Mouse (Mus musculus) limb, embryonic 15.5 days (tissue): ENCODE results near the gene Znrf1. TPM values are rescaled to one million over a fixed set of nuclear protein-coding genes. Genes with fewer than 3 reads are reported as not detected.

Source experiments
- ATAC-seq: fragments of 200-750 bp; cut with Nextera tagmentation; 2 replicates; pipeline ENCODE4 v1.8.0; 2017; ENCODE audit warnings: low read depth, moderate TSS enrichment; ENCODE audit not compliant: insufficient number of reproducible peaks, low FRiP score, low TSS enrichment
- H3K27ac ChIP-seq: fragments of 300-500 bp; sonication (generic); 2 replicates; pipeline ENCODE4 v1.5.1; 2015; ENCODE audit warnings: moderate library complexity, mild to moderate bottlenecking, inconsistent platforms
- H3K27me3 ChIP-seq: fragments of 300-500 bp; sonication (generic); 2 replicates; pipeline ENCODE4 v1.6.1; 2015; ENCODE audit warnings: inconsistent platforms
- H3K36me3 ChIP-seq: fragments of 300-500 bp; sonication (generic); 2 replicates; pipeline ENCODE4 v1.6.1; 2015; ENCODE audit warnings: inconsistent platforms
- H3K4me1 ChIP-seq: fragments of 300-500 bp; sonication (generic); 2 replicates; pipeline ENCODE4 v1.6.1; 2015; ENCODE audit warnings: inconsistent platforms
- H3K4me2 ChIP-seq: fragments of 300-500 bp; sonication (generic); 2 replicates; pipeline ENCODE4 v1.6.1; 2015; ENCODE audit warnings: mild to moderate bottlenecking, inconsistent platforms
- H3K4me3 ChIP-seq: fragments of 300-500 bp; sonication (generic); 2 replicates; pipeline ENCODE4 v1.5.1; 2015; ENCODE audit warnings: mild to moderate bottlenecking, inconsistent platforms
- H3K9ac ChIP-seq: fragments of 300-500 bp; sonication (generic); 2 replicates; pipeline ENCODE4 v1.6.1; 2015; ENCODE audit warnings: inconsistent platforms
- H3K9me3 ChIP-seq: fragments of 300-500 bp; sonication (generic); 2 replicates; pipeline ENCODE4 v1.6.1; 2016; ENCODE audit warnings: inconsistent platforms
- WGBS: fragments of 180-500 bp; shearing (Covaris S2); methylation state at CpG from one replicate; pipeline ENCODE4 v1.1.7; 2015; 5-methylcytosine and 5-hydroxymethylcytosine counted together
- polyA plus RNA-seq: library from polyadenylated mRNA; unstranded; fragments of >200 nt; fragmentation: Nextera tagmentation; extraction: Ambion mirVana; gene quantifications from 2 replicates; pipeline ENCODE4 v1.2.1, GENCODE M21; 2015

The Znrf1 gene
- polyA plus RNA-seq, 1 experiment from 2014 or later, result 28.4 TPM

GRCm38 (mm10) chr8:111573583-111573982 is 37.7 kb downstream of the Znrf1 start:
- no peaks in the 10 kb centered on the region for H3K36me3 ChIP-seq
- H3K9ac ChIP-seq, result no peak overlapping the region
- no peak for ATAC-seq
- no peak overlapping the region for H3K27ac ChIP-seq
- no peak overlapping the region for H3K4me2 ChIP-seq
- H3K4me1 ChIP-seq, result peaks cover 15% of the 10 kb centered on the region; the same call in 1 of the 2 replicates
- no peaks in the 10 kb centered on the region for H3K27me3 ChIP-seq
- 47% methylated on average over 8 of the region's 8 CpGs for WGBS
- no peak overlapping the region for H3K4me3 ChIP-seq
- no peaks in the 10 kb centered on the region for H3K9me3 ChIP-seq

DNA sequence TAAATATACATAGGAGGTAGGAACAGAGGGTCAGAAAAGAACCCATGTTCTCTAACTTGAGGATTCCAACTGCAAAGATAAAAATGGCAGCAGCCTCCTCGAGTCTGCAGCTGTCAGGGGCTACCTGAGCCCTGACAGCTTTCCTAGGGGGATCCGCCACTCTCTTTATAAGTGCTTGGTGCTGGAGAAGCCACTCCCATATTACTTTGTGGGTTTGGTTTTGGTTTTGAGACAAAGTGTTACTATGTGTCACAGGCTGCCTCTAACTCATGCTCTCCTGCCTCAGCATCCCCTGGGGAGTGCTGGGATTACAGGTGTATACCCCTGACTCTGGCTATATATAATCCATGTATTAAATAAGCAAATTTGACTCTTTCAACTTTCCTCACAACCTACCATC is 38.1 kb downstream of the Znrf1 start:
- no peak overlapping the region for H3K4me2 ChIP-seq
- no peak overlapping the region for H3K4me3 ChIP-seq
- no peak for ATAC-seq
- no peak overlapping the region for H3K9ac ChIP-seq
- no peak overlapping the region for H3K27ac ChIP-seq
- H3K36me3 ChIP-seq, result no peaks in the 10 kb centered on the region
- H3K27me3 ChIP-seq, result no peaks in the 10 kb centered on the region
- no peaks in the 10 kb centered on the region for H3K9me3 ChIP-seq
- H3K4me1 ChIP-seq, result peaks cover 15% of the 10 kb centered on the region; the same call in 1 of the 2 replicates
- 72% methylated on average over 2 of the region's 2 CpGs for WGBS

DNA sequence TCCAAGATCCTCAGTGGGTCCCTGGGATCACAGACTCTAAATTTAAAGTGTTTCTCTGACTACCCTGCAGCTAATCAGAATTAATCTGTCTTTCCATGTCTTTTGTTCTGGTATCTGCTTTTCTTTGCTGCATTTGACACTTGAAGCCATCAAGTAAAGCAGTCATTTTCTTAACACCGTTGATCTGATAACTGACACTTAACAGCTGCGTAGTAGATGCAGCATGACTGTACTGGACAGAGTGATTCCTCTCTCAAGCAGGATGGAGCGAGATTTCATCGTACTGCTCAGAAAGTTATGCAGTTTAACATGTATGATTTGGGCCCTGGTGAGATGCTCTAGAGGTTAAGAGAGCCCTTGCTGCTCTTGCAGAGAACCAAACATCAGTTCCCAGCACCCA is 39.6 kb downstream of the Znrf1 start:
- no peak overlapping the region for H3K27ac ChIP-seq
- WGBS, result 94% methylated on average over 4 of the region's 4 CpGs
- H3K27me3 ChIP-seq, result no peaks in the 10 kb centered on the region
- H3K4me3 ChIP-seq, result no peak overlapping the region
- no peaks in the 10 kb centered on the region for H3K9me3 ChIP-seq
- no peak for ATAC-seq
- no peak overlapping the region for H3K4me2 ChIP-seq
- H3K4me1 ChIP-seq, result peaks cover 15% of the 10 kb centered on the region; the same call in 1 of the 2 replicates
- no peaks in the 10 kb centered on the region for H3K36me3 ChIP-seq
- no peak overlapping the region for H3K9ac ChIP-seq

GRCm38 (mm10) chr8:111576501-111576900 is 40.6 kb downstream of the Znrf1 start:
- Histone ChIP-seq H3K4me2 (no peak overlapping the region), H3K9me3 (no peaks in the 10 kb centered on the region), H3K9ac (no peak overlapping the region), H3K36me3 (no peaks in the 10 kb centered on the region), H3K4me3 (no peak overlapping the region), H3K27ac (no peak overlapping the region), H3K4me1 (peaks cover 15% of the 10 kb centered on the region; the same call in 1 of the 2 replicates), H3K27me3 (no peaks in the 10 kb centered on the region)
- ATAC-seq, result no peak

GRCm38 (mm10) chr8:111577880-111578533 is 42.1 kb downstream of the Znrf1 start:
- ATAC-seq, result no peak
- WGBS, result 85% methylated on average over 9 of the region's 9 CpGs

DNA sequence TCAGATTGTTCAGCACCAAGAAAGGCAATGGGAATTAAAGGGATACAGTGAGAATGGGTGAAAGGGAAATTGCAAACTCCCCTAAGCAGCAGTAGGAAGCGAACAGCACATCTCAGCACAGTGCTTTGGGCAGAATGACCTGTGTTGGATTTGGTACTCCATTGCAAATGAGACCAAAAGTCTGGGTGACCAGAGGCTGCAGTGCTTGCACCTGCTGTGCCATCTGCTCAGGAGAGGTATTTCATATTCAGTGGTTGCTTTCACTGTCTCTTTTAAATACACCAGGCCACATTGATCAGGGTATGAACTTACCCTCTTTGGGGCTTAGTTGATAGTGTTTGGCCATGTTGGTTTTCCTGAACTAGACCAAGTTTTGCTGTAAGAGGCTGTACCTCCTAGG is 43.4 kb downstream of the Znrf1 start:
- Histone ChIP-seq H3K36me3 (no peaks in the 10 kb centered on the region), H3K27ac (no peak overlapping the region), H3K27me3 (no peaks in the 10 kb centered on the region), H3K9ac (no peak overlapping the region), H3K4me3 (no peak overlapping the region), H3K4me1 (no peaks in the 10 kb centered on the region), H3K9me3 (no peaks in the 10 kb centered on the region), H3K4me2 (no peak overlapping the region)
- 93% methylated on average over 1 of the region's 1 CpGs for WGBS
- ATAC-seq, result no peak

More at GRCm38 (mm10) chr8:111577880-111578533, 42.1 kb downstream of the Znrf1 start:
- no peaks in the 10 kb centered on the region for H3K9me3 ChIP-seq
- no peak overlapping the region for H3K4me3 ChIP-seq
- H3K27me3 ChIP-seq, result no peaks in the 10 kb centered on the region
- H3K27ac ChIP-seq, result no peak overlapping the region
- H3K4me1 ChIP-seq, result peaks cover 9% of the 10 kb centered on the region; the same call in 1 of the 2 replicates
- H3K36me3 ChIP-seq, result no peaks in the 10 kb centered on the region
- no peak overlapping the region for H3K9ac ChIP-seq
- no peak overlapping the region for H3K4me2 ChIP-seq

DNA sequence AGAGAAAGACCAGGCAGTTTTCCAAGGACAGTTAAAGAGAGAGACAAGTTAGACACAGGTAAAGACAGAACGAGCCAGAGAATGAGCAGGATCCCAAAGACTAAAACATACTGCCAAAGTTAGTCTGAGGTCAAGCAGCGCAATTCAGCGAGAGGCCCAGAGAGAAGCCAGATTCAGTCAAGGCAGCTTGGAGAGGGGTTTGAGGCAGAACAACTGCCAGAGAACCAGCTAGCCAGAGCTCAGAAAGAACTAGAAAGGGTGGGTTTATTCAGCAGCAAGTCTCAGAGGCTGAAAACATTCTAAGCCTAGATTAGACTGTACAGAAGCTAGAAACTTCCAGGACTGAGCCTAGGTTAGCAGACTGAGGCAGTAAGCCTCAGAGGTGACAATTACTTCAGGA is 44.4 kb downstream of the Znrf1 start:
- WGBS, result 90% methylated on average over 3 of the region's 3 CpGs
- Histone ChIP-seq H3K27ac (no peak overlapping the region), H3K36me3 (no peaks in the 10 kb centered on the region), H3K4me3 (no peak overlapping the region), H3K9ac (no peak overlapping the region), H3K9me3 (no peaks in the 10 kb centered on the region), H3K27me3 (no peaks in the 10 kb centered on the region), H3K4me2 (no peak overlapping the region), H3K4me1 (0 out of 2 replicates have a peak, but pooled peaks cover 2% of the 10 kb centered on the region)
- ATAC-seq, result no peak

DNA sequence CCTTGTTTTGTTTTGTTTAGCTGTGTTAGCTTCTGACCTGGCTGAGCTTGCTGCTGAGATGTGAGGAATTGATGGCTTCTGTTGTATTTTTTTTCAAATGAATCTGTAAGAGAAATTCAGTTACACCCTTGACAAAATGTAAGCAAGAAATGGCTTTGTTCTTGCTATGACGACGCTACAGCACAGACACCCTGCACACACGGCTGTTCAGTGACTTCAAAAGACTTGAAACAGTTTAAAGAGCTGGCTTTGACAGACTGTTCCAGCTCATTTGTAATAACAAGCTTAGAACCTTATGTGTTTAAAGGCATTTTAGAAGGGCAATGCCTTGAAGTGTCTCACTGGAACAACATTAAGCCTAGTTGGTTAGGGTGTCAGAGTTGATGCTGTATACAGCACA is 46.5 kb downstream of the Znrf1 start:
- no peak for ATAC-seq
- 50% methylated on average over 3 of the region's 3 CpGs for WGBS

GRCm38 (mm10) chr8:111584946-111585345 is 49.0 kb downstream of the Znrf1 start:
- 66% methylated on average over 3 of the region's 3 CpGs for WGBS
- Histone ChIP-seq H3K9me3 (no peaks in the 10 kb centered on the region), H3K27ac (no peak overlapping the region)

More for the DNA sequence above, 46.5 kb downstream of the Znrf1 start:
- Histone ChIP-seq H3K27me3 (no peaks in the 10 kb centered on the region), H3K36me3 (no peaks in the 10 kb centered on the region), H3K4me2 (no peak overlapping the region), H3K9me3 (no peaks in the 10 kb centered on the region), H3K27ac (no peak overlapping the region), H3K4me1 (0 out of 2 replicates have a peak, but pooled peaks cover 2% of the 10 kb centered on the region), H3K9ac (no peak overlapping the region), H3K4me3 (no peak overlapping the region)

GRCm38 (mm10) chr8:111587545-111588094 is 51.7 kb downstream of the Znrf1 start:
- H3K4me1 ChIP-seq, result peaks cover 10% of the 10 kb centered on the region; the same call in 1 of the 2 replicates
- H3K9ac ChIP-seq, result no peak overlapping the region
- no peak for ATAC-seq
- no peaks in the 10 kb centered on the region for H3K27me3 ChIP-seq
- H3K4me3 ChIP-seq, result no peak overlapping the region
- H3K27ac ChIP-seq, result no peak overlapping the region
- no peaks in the 10 kb centered on the region for H3K36me3 ChIP-seq
- H3K4me2 ChIP-seq, result no peak overlapping the region
- H3K9me3 ChIP-seq, result no peaks in the 10 kb centered on the region
- 74% methylated on average over 1 of the region's 1 CpGs for WGBS

More at GRCm38 (mm10) chr8:111584946-111585345, 49.0 kb downstream of the Znrf1 start:
- no peak overlapping the region for H3K4me3 ChIP-seq
- H3K4me2 ChIP-seq, result no peak overlapping the region
- H3K4me1 ChIP-seq, result 0 out of 2 replicates have a peak, but pooled peaks cover 2% of the 10 kb centered on the region
- H3K27me3 ChIP-seq, result no peaks in the 10 kb centered on the region
- no peaks in the 10 kb centered on the region for H3K36me3 ChIP-seq
- H3K9ac ChIP-seq, result no peak overlapping the region
- no peak for ATAC-seq

GRCm38 (mm10) chr8:111588336-111588735 is 52.4 kb downstream of the Znrf1 start:
- Histone ChIP-seq H3K27me3 (no peaks in the 10 kb centered on the region), H3K36me3 (no peaks in the 10 kb centered on the region), H3K9me3 (no peaks in the 10 kb centered on the region), H3K9ac (no peak overlapping the region), H3K4me3 (no peak overlapping the region), H3K27ac (no peak overlapping the region), H3K4me1 (peaks cover 16% of the 10 kb centered on the region; the same call in 1 of the 2 replicates), H3K4me2 (no peak overlapping the region)
- WGBS, result 82% methylated on average over 2 of the region's 2 CpGs
- no peak for ATAC-seq

DNA sequence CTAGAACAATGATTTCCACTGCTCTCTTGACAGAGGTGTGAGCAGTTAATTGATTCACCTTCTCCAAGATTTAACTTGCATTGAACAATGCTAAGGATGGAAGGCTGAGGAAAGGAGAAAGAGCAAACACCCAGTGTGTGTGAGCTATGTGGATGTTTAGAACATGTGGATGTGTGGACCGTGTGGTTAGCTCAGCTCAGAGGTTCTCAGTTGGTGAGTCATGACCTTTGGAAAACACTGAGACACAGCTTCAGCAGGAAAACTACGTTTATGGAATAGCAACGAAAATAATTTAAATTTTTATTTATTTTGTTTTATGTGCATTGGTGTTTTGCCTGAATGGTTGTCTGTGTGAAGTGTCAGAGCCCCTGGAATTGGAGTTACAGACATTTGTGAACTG is 54.3 kb downstream of the Znrf1 start:
- Histone ChIP-seq H3K9me3 (no peaks in the 10 kb centered on the region), H3K4me3 (no peak overlapping the region), H3K27me3 (no peaks in the 10 kb centered on the region), H3K9ac (no peak overlapping the region), H3K36me3 (no peaks in the 10 kb centered on the region), H3K4me1 (peaks cover 19% of the 10 kb centered on the region), H3K27ac (no peak overlapping the region), H3K4me2 (no peak overlapping the region)
- no peak for ATAC-seq
- 76% methylated on average over 3 of the region's 3 CpGs for WGBS
